Mouse (Mus musculus) 3T3-L1 (cell line): ENCODE data around the gene Ccdc61.

Experiments used
- DNase-seq: peaks from one replicate; pipeline ENCODE4 v3.0.0-alpha.2; 2015; ENCODE audit warnings: low read depth, low spot score

Gene Ccdc61

GRCm38 (mm10) chr7:18910241-18910831 lies at the start of gene Ccdc61:
Ccdc61 (minus strand) TSS chr7:18910415.
- peak; percentile 98 for DNase-seq

GRCm38 (mm10) chr7:18959446-18959845 lies 49.2 kb upstream of the Ccdc61 start:
- no peak for DNase-seq

- no peak for DNase-seq
Observed at GRCm38 (mm10) chr7:18958384-18958766, 48.2 kb upstream of the Ccdc61 start.

DNA sequence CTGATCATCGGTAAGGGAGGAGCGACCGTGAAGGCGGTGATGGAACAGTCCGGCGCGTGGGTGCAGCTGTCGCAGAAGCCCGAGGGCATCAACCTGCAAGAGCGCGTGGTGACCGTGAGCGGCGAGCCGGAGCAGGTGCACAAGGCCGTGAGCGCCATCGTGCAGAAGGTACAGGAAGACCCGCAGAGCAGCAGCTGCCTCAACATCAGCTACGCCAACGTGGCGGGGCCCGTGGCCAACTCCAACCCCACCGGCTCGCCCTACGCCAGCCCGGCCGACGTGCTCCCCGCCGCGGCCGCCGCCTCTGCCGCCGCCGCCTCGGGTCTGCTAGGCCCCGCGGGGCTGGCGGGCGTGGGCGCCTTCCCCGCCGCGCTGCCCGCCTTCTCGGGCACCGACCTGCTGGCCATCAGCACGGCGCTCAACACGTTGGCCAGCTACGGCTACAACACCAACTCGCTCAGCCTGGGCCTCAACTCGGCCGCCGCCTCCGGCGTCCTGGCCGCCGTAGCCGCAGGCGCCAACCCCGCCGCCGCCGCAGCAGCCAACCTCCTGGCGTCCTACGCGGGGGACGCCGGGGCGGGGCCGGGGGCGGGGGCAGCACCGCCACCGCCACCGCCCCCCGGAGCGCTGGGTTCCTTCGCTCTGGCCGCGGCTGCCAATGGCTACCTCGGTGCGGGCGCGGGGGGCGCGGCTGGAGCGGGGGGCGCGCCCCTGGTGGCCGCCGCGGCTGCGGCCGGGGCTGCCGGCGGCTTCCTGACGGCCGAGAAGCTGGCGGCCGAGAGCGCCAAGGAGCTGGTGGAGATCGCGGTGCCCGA lies 47.6 kb upstream of the Ccdc61 start:
- DNase-seq = no peak

DNA sequence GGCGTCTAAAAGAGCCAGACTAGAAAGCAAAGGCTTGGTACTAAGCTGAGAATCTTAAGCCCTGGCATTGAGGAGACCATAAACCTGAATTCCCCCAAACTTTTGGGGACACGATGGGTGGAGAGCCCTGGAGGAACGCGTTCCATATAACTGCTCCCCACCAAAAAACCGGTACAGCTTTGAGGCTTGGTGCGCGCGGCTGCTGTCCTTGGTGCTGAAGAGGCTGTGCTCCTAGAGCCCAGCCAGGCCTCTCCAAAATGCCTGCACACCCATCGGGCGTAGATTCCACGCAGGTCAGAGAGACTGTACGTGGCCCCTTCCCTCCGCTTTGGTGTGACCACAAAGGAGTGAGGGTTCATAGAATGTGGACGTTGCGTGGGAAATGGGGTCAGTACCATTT lies 41.2 kb upstream of the Ccdc61 start:
- DNase-seq = peak; percentile 46

GRCm38 (mm10) chr7:18950523-18951315 lies 40.5 kb upstream of the Ccdc61 start:
- no peak for DNase-seq

DNA sequence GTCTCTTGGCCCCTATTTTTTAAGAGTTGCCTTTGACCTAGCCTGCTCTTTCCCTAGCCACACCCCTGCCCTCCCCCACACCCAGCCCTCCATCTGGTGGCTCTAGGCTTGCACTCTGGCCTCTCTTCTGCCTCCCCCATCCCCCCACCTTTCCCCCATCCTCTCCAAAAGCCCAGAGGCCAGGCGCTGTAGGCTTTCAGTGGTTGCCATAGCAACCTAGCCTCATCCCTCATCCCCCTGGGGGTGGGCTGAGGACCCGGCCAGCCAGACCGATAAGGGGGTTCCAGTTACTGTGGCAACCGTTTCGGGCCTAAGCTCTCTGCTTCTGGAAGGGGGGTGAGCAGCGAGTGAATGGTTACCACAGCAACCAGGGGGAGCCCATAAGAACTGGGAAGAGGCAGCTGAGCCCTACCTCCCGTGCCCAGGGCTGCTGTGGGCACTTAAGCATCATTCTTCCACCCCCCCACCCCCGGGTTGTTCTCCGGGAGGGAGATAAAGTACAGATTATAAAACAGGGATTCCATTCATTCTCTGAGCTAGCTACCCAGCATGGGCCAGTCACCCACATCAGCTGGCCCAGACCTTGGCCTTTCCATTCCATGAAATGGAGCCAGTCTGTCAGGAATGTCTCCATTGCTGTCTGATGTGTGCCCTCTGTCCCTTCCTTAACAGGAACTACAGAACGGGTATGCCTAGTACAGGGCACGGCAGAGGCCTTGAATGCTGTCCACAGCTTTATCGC lies 39.7 kb upstream of the Ccdc61 start:
- no peak for DNase-seq

DNA sequence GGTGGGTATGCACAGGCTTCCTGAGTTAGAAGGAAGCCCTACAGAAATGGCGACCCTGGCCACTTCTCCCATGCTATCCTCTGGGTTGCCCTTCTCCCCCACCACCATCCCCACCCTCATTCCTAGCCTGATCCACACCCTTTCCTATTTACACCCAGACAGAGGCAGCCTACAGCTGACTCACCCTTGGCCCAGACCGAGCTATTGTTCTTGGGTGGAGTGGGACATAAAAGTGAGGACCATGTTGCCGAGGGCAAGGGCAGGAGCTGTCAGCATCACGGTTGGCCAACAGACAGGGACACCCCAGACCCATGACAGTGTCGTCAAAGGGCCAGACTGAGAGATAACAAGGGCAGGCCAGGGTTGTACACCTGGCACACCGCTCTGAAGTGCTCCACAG lies 37.9 kb upstream of the Ccdc61 start:
- DNase-seq = peak; percentile 7

DNA sequence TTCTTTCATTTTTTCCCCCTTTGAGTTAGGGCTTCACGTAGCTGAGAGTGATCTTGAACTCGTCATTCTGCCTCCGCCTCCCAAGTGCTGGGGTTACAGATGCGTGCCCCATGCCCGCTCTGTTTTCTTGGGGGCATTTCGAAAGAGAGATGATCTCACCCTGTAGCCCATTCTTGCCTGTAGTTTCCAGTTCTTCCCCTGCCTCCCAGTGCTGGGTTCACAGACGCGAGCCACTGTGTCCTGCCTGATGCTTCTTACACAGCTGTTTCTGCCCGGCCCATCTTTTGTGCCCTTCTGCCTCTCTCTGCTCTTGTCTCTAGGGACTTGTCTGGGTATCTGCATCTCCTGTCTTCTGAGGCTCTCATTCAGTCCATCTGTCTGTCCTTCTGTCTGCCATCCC lies 32.6 kb upstream of the Ccdc61 start:
- no peak for DNase-seq

- DNase-seq = no peak
Observed at GRCm38 (mm10) chr7:18942376-18942775, 32.2 kb upstream of the Ccdc61 start.

DNA sequence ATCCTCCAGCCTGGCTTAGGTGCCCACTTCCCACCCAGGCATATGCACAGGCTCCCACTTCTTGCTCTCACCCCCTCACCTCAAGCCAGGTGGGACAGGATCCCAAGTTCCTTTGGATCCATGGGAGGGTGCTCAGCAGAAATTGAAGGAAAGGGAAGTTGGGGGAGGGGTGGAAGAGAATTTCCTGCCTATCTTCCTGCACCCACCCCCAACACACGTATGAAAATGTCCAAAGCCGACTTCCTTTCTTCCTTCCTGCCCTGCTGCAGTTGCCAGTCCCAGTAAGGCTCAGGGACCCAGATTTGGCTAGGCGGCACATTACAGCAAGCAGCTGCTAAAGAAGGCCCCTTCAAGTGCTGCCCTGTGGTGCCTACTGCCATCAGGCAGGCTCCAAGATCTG lies 17.5 kb upstream of the Ccdc61 start:
- DNase-seq = no peak

DNA sequence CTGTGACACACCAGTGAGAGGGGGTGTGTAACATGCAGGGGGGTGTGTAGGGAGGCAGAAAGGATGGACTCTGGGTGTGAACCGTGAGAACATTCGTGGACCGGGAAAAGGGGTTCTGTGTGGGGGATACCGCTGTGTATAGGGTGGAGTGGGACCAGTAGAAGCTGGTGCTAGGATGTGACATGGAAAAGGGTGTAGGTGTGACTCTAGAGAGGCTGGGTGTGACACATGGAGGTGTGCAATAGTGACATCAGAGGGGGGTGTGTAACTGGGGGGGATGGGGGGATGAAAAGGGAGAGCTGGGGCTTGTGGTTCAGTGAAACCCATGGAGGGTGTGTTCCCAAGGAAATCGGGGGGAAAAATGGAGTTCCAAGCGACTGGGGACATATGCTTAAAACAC lies 16.7 kb upstream of the Ccdc61 start:
- DNase-seq = no peak

DNA sequence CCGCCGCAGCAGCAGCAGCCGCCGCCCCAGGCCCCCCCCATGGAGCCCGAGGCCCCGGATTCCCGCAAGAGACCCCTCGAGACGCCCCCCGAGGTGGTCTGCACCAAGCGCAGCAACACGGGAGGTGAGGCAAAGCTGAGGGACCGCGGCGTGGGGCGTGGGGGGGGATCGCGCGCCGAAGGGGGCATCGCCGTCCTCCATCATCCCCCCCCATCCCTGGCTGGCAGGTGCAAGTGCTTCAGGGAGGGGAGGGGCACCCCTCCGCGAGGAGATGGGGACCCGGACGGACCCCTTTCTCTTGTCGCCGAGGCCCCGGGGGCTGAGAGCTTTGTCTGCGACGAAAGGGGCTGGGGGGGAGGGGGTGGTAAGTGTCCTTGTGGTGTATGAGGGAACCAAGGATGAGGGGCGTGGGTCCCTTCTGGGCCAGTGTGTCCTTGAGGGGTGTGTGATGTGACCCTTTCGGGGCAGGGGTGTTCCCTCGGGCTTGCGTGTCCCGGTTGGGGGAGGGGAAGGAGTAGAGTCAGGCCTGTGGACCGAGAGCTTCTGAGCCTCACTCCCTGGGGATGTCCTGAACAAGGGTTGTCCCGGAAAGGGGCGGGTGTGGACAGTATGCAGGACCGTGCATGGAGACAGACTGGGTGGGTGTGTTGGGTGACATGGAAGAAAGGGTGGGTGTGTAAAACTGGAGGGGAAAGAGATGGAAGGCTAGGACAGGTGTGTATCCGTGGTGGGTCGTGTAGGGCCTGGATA lies 16.0 kb upstream of the Ccdc61 start:
- no peak for DNase-seq

GRCm38 (mm10) chr7:18925162-18925938 lies 15.1 kb upstream of the Ccdc61 start, which contains the start of gene Nova2:
Nova2 (plus strand) TSS chr7:18925888.
- no peak for DNase-seq

DNA sequence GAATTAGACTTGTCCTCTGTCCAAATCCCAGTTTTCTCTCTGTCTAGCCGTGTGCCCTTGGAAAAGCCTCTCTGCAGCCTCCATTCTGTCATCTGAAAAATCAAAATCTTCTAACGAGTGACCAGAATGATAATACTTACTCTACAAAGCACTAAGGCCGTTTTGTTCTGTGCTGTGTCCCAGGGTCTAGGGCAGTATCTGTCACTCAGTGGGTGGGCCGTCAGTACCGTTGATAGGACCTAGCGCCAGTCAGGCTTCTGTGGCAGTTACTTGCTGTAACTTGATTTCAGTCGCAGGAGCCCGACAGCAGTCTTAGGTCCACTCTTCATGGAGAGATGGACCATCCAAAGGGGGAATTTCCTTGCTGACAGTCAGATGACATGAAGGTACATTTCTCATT lies 14.1 kb upstream of the Ccdc61 start:
- DNase-seq = no peak

DNA sequence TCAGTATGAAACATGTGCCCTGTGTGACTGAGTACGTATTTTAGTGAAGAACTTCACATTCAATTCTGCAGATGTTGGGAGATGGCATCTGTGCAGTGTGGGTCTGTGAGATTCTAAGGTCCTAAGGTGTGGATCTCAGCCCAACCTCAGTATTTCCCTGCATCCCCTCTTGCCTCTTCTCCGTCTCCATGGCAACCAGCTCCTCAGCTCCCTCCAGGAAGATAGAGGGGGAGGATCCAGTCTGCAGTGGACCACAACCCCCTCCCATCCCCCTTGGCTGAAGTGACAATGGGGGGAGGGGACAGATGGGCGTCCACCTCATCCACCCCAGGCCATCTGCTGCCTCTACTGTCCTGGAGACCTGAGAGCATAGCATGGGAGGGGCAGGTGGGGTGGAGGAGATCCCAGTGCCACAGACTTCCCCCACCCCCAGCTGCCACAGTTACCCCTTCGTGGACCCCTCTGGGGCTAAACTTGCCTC lies 13.5 kb upstream of the Ccdc61 start:
- DNase-seq = no peak

GRCm38 (mm10) chr7:18923267-18923666 lies 13.1 kb upstream of the Ccdc61 start:
- no peak for DNase-seq

GRCm38 (mm10) chr7:18922807-18923206 lies 12.6 kb upstream of the Ccdc61 start:
- DNase-seq = no peak

DNA sequence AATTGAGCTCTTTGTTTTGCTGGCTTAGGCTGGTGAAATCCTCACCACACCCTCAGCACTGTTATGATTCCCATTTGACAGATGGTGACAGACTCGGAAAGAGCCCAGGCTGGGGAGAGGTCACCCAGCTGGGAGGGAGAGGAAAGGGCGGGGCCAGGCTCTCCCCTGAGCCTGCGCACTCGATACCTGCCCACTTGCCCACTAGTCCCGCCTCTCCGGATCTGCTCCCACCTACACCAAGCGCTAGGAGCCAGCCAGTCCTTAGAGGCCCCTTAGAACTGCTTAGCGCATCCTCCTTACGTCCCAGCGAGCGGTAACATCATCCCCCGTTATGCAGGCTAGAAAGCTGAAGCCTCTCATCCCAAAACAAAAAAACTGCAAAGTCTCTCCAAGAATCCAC lies 10.9 kb upstream of the Ccdc61 start:
- DNase-seq = peak; percentile 4

DNA sequence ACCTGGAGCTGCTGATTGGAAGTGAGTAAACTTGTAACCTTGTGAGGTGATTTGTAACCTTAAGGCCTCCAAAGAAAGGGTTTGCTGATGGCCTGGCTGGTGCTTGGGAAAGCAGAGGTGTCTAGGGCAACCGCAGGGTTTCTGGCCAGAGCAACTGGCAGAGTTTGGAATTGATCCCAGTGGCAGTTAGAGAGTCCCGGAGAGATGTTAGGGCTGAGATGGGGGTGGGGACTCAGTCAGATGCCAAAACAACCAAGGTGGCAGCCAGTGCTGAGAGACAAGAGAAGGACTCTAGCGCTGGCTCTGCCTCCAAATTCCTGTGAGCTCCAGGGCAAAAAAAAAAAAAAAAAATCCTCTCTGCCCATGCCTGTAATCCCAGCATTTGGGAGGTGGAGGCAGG lies 7.7 kb upstream of the Ccdc61 start:
- DNase-seq = no peak
